Mouse (Mus musculus): Measurements from ENCODE around the gene Arglu1.

DNA sequence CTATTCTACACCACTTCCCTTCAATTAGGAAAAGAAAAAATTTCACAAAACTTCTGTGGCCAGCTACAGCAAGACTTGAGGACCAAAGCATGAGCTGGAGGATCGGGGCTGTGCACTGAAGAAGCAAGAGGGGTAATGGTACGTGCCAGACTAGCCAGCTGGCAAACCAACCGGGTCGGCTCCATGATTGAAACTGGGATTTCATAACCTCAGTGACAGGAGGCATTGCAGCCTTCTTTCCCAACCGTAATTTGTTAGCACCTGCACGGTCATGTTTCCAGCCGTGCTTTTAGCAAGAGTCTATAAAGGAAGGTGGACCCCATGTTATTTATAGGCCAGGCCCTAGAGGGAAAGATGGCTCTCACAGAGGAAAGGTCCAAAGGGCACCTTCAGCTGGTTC, 41.6 kb downstream of the Arglu1 start:
- no peak for TF ChIP-seq CTCF (IDR thresholded peaks at IDR 0.05; ENCODE audit: extremely low read depth, insufficient read depth, insufficient read length, insufficient replicate concordance)
- no peak for TF ChIP-seq POLR2A (IDR thresholded peaks at IDR 0.05; ENCODE audit: low read depth, low read length)
